Mouse (Mus musculus) heart, postnatal 0 days (tissue): ENCODE results near the gene Ptcra.
A peak's percentile ranks its signal among the peaks of the same experiment; 100 is the strongest.

ENCODE experiments used
- CTCF ChIP-seq: IDR thresholded peaks from 2 replicates; pipeline ENCODE4 v1.5.1; 2016; ENCODE audit warnings: antibody characterized with exemption, control low read depth, low read depth
- EP300 ChIP-seq: IDR thresholded peaks from 2 replicates; pipeline ENCODE4 v1.6.1; 2016; ENCODE audit warnings: antibody characterized with exemption, low read depth

DNA sequence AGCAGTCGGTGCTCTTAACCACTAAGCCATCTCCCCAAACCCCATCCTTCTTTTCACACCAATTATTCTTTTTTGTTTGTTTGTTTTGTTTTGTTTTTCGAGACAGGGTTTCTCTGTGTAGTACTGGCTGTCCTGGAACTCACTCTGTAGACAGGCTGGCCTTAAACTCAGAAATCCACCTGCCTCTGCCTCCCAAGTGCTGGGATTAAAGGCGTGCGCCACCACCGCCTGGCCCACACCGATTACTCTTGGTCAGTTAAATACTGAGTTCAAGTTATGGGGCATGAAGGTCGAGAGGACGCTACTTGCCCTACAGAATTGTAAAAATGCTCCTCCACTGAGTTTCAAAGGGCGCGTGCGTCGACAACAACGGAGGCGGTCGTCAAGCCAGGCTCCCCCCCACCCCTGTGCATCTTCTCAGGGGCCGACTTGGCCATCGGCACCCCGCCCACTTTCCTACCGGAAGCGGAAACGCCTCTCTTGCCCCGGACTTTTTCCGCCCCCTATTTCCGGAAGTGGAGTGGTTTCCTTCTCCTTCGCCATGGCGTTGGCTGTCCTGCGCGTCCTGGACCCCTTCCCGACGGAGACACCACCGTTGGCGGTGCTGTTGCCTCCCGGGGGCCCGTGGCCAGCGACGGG, 52.4 kb downstream of the Ptcra start, which contains the start of gene Pex6:
- peak; percentile 13; the same call in 1 of the 2 replicates for TF ChIP-seq CTCF
- TF ChIP-seq EP300, result peak; percentile 68; the same call in 1 of the 2 replicates
